Mouse (Mus musculus) neural tube, embryonic 10.5 days (tissue): ENCODE data around the gene Cotl1.

ENCODE experiments used
- DNase-seq: peaks from one replicate; pipeline ENCODE4 v3.0.0-alpha.2; 2017; ENCODE audit warnings: low spot score; ENCODE audit errors: extremely low spot score

The Cotl1 gene

DNA sequence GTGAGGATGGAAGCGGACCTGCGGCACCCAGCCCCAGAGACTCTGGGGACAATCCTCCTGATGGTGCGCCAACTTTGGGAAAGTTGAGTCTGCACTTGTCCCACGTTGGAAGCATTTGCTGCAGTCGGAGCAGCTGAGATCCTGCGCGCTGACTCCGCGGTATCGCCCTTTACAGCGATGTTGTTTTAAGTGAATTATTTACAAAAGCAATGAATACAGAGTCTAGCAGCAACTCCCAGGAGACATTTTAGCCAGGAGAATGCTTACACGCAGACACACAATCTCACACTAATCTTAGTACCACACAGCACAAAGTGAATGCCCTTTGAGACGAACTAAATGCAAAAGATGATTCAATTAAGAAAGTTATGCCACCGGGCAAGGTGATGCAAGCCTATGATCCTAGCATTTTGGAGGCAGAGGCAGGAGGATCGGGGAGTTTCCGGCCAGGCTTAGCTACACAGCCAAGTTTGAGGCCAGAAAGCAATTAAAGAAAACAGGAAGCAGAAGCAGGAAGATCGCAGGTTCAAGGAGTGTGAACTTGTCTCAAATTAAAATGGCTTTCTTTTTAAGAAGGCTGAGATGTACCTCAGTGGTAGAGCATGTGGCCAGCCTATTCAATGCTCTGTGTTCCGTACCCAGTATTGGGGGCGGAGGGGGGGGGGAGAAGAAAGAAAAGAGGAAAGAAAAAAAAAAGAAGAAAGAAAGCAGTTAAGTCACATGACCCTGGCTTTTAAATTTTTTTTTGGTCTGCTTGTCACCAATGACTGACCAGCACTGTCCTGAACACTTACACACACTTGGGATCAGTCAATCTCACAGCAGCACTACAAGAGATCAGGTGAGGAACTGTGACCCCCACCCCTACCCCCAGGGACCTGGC, 2.0 kb downstream of the Cotl1 start:
- no peak for DNase-seq

DNA sequence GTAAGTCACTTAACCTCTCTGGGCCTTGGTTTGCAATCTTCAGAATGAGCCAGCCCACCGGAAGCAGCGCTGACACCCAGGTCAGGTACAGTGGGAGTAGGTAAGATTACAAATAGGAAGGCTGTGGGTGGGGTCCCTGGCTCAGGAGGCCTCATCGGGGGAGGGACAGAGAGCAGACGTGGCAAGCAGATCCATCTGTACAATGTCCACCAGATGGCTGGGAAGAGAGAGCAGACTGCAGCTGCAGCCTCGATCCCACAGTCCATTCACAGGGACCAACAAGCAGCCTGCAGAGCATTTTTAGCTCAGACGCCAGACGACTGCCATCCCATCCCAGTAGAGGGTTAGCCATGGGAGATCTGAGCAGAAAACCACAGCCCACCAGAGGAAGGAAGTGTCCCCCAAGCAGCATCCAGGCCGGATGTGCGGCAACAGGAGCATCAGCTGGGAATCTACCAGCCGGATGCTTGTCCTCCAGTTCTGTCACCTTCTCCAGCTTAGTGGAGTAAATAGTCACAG, 2.7 kb downstream of the Cotl1 start:
- DNase-seq = no peak

DNA sequence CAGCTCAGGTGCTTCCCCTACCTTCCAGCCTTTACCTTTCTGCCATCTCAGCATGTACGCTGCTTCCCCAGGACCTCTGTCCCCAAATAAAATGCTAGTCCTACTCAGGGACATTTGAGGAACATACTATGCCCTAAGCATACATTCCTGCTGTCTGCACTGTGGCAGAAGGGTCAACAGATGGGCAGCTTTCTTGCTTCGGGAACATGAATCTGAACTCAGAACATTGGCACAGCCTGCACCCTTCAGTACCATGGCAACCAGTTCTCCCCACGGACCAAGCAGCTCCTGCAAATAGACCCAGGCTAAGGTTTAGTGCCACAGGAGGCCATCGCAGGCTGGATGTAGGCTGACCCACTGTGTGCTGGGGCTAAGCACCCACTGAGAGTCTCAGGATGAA, 3.5 kb downstream of the Cotl1 start:
- no peak for DNase-seq

DNA sequence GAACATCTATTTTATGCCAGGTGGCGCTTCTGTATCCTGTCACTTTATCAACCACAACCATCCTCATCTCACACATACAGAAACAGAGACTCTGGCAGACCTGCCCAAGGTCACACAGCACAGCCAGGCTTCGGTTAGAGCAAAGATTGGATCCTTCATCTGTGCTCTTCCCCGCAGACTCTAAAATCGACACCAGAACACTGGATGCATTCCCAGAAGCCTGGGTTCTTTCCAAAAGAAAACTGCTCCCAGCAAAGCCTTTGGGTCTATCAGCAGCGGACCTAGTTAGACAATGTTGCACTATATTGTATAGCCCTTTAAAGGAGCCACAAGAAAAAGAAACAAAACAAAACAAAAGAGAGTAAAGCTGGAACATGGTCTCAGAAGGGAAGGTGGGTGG, 5.1 kb downstream of the Cotl1 start:
- no peak for DNase-seq

DNA sequence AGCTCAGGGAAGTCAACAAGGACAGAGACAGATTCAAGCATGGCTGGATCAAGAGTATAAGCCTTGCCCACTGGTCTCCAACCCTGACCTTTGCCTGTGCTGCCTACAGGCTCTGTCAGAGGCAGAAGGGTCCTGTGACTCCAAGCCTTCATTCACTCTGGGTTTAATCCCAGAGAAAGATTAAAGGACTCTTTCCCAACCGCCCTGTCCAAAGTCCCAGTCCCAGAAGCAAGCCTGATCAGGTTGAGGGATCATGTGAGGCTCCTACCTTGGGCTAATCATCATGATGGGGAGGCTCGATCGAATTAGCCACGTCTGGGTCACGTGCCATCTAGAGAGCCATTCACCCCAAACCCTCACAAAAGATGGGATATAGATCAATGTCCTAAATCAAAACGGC, 5.7 kb downstream of the Cotl1 start:
- DNase-seq = no peak

DNA sequence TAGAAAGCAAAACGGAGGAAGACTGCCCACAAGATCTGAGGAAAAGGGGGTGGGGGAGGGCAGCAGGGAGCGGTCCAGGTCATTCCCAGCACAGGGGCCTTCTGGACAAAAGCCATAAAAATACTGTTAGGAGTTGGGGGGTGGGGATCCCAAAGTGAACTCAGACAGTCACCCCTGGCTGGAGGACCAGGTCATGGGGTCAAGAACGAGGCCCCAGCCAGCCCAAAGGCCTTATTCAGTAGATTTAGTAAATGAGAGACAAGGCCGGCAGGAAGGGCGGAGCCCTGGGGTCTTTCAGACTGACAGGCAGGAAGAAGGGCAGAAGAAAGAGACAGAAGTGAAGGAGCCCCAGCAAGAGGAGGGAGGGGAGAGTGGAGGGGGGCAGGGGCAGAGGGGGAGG, 7.4 kb downstream of the Cotl1 start:
- DNase-seq = peak; percentile 53

DNA sequence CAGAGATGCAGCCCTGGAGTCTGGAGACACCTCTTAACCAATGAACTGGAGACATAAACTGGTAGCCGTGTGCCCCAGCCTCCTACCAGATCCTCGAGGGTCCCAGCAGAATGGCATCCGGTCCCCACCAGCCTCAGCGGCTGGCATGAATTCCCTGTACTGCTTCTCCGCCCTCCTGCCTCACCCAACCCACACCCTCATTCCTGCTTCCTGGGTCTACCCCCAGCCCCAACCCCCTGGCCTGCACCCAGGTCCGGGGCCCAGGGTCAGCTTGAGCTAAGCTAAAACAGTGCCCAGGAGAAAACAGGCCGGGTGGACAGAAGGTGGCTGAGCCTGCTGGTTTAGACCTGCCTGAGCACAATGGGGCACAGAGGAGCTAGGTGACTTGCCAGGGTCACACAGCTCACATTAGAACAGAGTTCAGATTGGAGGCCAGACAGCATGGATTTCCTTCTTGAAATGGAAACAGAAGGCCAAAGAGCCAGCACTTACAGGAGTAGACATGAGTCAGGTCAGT, 8.2 kb downstream of the Cotl1 start:
- DNase-seq = no peak

DNA sequence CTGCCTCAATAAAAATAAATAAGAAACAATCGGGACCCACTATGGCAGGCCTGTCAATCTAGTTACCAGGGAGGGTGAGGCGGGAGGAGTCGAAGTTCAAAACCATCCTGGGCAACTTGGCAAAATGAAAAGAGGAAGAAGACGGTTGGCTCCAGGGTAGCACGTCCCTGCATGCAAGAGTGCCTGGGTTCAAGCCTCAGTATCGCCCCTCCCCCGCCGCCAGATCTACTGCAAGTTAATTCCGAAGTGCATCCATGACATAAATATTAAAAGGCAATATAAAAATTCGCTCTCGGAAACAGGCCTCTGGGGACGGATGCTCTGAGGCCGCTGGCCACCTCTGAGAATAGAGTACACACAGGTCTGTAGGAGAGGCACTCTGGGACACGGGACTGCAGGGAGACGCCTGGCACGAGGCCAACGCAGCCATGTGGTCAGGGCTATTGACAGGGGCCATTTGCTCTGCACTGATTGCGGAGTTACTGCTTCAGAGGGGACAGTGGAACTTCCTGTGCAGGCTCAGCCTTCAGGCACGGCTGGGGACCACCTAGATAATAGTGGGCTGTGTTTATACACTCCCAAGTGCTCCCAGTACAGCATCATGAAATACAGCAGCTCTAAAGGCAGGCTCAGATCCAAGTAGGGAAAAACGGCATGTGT, 8.9 kb downstream of the Cotl1 start:
- DNase-seq = peak; percentile 63

DNA sequence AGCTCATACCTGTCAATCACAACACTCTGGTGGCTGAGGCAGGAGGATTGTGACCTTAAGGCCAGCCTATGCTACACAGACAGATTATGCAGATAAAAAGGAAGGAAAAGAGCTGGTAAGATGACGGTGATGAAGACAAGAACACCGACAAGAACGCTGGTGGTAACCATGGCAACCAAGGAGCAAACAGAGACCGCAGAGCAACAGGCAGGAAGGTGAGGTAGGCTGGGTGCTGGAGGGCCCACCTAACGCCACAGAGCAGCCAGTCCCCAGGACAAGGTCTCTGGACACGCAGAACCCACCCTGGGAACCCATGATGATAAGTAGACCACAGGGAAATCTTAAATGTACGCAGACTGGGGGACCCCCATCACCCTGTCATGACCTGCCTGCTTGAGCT, 9.8 kb downstream of the Cotl1 start:
- DNase-seq = no peak

DNA sequence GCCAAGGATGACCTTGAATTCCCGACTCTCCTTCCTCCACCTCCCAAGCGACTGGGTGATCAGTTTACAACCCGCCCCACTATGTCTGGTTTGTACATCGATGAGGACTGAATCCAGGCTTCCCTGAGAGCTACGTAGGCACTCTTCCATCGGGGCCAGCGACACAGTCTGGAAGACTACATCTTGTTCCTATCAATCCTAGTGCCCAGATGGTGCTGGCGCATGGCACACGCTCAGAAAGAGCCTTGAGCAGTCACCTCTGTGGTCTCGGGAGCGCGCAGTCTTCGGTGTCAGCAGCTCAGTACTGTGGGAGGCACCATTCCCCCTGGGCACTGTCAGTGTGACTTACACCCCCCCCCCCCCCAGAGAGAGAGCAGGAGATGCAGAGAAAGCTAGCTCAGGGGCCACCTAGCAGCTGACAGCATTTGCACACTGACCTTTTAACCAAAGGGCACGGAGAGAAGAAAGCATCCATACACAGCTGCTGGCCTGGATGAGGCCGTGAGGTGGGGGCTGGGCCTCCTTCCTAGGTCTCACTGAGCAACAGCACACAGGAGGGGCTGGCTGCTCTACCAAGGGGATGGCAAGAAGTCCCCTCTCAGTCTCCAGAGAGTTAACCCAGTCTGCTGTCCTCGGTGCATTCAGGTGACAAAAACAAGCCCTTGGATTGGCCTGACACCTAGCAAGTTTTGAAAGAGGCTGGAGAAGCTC, 10.3 kb downstream of the Cotl1 start:
- DNase-seq = peak; percentile 69

DNA sequence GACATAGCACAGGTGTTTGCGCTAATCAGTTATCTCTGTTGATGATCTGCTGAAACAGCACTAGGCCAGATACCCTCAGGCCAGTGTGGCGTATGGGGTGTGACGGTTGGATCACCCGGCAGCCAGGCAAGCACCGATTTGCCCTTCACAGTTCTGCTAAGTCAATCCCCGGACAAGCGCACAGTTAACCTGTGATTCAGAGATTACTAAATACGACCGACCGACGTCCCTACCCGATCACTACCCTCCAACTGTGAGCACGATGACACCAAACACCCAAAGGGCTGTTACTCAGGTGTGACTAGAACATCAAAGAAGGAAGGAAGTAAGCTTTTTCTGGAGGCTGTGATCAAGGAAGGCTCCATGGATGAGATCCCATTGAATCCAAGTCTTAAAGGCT, 10.9 kb downstream of the Cotl1 start:
- no peak for DNase-seq

DNA sequence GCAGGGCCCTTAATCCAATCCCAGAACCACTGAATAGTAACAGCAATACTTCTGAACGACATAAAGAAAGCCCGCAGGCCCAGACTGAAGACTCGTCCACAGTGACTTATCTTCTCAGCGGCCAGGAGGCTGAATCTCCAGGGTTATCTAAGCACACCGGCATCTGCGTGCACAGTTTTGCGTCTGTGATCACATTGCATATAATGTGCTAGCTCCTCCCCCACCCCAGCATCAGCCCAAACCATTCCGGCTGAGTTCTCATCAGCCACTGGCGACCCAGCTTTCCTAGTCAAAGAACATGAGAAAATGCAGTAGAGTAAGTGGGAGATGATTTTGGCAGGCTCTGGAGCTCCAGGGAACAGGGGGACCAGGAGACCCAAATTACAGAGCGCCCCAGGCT, 11.3 kb downstream of the Cotl1 start:
- no peak for DNase-seq

DNA sequence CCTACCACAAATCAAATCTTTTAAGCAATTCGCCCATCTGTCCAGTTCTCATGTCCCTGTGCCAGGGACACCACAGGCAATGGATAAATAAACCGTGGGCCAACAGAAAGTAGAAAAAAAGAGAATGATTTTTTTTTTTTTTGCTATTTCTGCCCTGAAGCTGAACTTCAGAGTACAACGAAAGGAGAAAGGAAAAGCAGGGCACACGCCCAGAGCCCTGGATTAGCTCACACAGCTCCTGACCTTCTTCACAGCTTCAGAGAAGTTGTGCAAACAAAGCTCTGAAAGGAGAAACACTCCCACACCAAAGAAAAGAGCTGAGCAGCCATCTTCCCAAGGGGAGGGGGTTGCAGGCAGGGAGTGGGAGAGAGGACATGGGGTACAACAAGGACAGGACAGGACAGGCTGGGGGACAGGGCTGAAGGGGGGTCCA, 12.6 kb downstream of the Cotl1 start:
- DNase-seq = no peak

DNA sequence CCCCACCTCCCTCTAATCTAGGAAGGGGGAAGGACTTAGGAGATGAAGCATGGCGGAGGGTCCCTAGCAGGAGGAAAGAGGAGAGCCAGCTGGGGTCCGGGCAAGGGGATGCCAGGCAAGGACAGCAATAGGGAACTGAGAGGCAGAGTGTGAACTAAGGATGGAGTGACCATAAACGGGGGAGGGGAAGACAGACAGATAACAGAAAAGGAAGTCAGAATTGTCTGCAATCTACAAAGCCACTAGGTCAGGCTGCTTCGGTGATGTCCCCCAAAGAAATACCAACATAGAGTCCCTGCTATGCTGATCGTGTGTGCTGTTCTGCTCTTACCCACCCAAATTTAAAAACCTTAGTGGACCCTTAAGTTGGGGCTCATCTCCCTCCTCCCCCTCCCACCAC, 13.4 kb downstream of the Cotl1 start:
- no peak for DNase-seq

DNA sequence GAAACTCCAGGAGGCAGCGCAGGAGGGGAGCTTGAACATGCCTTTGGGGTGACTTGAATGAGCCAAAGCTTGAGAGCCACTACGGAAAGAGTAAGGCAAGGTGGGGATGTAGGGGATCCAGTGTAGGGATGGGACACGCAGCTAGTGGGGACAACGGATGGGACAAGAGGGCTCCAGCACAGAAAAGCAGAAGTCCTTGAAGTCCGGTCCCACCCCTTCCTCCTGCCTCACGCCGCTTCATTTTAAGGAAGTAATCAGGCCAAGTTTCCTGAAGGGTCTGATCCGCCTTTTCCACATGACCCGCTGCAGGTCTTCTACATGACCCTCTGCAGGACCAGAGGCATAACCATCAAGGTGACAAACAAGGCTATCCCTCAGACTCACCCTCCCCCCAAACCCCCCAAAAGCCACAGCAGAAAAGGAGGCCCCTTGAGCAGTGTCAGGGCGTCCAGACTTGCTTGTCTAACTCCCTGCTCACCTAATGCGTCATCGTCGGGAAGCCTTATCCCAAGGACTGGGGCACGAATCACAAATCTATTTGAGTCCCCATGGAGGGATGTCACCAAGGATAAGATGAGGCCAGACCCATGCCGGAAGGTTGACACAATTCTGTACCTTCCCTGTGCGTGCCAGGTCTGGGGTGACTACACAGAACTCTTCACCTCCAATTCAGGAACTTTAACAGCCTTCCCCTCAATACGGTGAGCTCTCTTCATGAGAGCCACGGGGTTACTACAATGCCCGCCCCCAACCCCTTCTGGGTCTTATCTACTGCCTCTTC, 14.2 kb downstream of the Cotl1 start:
- no peak for DNase-seq

DNA sequence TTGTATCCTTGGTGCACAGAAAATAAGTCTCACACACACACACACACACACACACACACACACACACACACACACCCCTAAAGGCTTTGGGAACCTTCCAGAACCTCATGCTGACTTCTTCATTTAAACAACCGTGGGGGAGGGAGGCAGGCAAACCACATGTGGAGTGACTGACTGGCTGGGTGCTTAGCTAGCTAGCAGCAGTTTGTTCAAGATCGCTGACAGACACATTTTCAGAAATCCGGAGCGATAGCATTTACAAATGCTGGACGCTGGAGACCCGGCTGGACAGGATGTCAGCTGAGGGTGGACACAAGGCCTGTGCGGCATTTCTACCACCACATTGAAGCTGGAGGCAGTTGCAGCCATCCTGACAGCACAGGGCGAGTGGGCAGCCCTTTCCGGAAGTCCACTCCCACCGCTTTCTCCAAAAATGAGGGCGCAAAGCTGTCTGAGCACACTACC, 15.5 kb downstream of the Cotl1 start:
- DNase-seq = no peak

DNA sequence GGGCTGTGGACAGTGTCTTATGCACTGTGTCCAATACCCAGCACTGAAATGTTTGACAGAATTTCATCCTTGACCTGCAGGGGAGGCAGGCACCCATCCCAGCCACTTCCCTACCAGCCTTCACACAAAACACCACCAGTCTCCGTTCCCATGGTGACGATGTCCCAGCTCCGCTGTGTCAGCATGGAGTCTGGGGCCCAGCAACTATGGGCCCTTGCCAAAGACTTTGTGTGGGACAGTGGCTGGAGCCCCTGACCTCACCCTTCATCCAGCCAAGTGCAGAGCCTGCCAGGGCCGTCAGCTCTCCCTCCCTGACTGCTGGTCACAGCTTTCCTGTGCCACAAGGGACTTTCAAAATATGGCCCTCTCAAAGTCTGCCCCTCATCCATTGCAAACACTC, 16.2 kb downstream of the Cotl1 start:
- DNase-seq = no peak

DNA sequence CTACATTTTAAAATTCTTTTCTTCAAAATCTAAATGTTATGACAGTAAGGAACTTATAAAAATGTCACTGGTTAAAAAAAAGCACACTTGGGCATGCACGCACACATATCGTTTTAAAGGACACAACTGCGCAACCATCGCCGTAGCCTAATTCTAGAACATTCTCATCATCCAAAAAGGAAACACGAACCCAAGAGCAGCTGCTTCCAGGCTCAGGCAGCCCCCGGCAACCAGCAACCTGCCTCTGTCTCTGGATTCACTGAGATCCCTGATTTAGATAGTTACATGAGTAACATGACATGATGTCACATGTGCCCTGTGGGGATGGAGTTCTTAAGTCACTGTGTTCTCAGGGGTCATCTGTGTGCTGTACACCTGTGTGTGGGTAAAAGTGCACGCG, 17.1 kb downstream of the Cotl1 start:
- no peak for DNase-seq

DNA sequence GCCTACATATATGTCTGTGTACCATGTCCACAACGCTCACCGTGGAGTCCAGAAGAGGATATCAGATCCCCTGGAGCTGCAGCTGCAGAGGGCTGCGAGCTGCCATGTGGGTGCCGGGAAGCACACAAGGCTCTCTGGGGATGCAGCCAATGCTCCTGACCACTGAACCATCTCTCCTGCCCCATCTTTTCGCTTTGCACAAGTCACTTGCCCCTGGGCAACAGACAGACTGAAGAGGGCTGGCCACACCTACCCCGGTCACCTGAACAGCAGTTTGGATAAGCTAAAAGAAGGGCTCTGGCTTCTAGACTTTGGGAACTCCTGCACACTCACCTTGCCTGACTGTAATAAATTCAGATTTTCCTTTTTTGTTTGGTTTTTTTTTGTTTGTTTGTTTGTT, 18.7 kb downstream of the Cotl1 start:
- no peak for DNase-seq

DNA sequence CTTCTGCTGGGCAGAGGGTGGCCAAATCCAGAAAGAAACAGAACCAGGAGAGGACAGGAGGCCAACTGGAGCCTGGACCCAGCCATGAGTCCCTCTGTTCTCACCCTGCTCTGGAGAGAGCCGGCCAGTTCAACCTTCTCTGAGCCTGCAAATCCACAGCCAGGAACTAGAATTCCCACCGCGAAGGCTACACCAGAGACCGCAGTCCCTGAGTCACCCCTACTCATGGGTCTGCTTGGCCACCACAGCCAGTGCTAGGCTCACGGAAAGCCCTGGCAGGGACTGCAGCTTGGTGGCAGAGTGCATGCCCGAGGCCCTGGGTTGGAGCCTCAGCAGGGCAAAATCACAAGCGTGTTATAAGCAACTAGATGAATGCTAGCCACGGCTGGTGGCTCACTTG, 20.4 kb downstream of the Cotl1 start:
- no peak for DNase-seq

DNA sequence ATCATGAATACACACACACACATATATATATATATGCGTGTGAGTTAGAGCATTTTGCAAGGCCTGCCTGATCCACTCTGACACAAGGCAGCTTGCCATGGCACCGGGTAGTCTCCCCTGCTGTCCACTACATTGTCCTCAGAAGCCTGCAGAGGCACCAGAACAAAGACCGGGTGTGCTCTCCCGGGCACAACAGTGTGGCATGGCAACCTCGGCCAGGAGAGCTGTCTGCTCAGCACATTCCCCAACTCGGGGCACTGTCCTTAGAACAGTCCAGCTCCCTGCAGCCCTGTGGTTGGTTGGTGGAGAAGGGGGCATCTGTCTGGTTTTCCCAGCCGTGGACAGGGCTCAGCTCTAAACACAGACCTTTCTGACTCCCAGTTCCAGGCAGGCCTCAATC, 21.0 kb downstream of the Cotl1 start:
- DNase-seq = no peak
